17 mouse cellular contexts compared by ENCODE assay signal in the genomic region with DNA sequence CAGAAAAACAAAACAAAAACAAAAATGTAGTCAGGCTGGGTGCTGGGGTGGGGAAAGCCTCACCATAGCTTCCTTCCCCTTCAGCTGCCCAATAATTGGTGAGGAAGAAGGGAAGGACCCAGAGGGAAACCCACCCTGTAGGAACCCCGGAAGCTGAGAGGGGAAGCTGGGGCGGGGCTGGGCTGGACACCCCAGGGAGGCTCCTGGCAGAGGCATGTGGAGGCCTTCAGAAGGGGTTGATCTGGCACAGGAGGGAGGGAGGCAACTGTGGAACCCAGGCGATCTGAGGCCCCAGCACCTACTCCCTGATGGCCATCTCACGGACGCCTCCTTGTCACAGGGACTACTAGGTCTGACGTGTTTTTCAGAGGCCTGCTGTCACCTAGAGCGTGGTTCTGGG.
DNase-seq lines count a peak whose midpoint lies in the region; ATAC-seq lines count a peak whose summit lies in the region.
"Had no signal": no experiment of that assay in that cellular context is flagged by ENCODE, and none has a peak within 500 bp of the region (broad histone marks: within the 10 kb centered on the region; RNA-seq: fewer than 3 reads in every experiment).

No protein-coding gene starts in this region.

- no peak overlapping the region for H3K4me2 ChIP-seq in forebrain, embryonic 14.5 days (ENCODE audit: low read length)
- no peak overlapping the region for H3K4me2 ChIP-seq in forebrain, embryonic 16.5 days (ENCODE audit: low read length)
- H3K4me2 ChIP-seq in hindbrain, embryonic 13.5 days, result no peak overlapping the region
- no peak overlapping the region for H3K4me2 ChIP-seq in midbrain, embryonic 16.5 days (ENCODE audit: low read length)
- H3K4me2 ChIP-seq: heart, embryonic 13.5 days had no signal

- H3K9me3 ChIP-seq in forebrain, embryonic 14.5 days (replicated peaks; ENCODE audit: control insufficient read depth, low read length), result no peaks in the 10 kb centered on the region
- H3K9me3 ChIP-seq in forebrain, embryonic 16.5 days (ENCODE audit: control insufficient read depth, low read length), result no peaks in the 10 kb centered on the region
- no peaks in the 10 kb centered on the region for H3K9me3 ChIP-seq in embryonic facial prominence, embryonic 10.5 days
- H3K9me3 ChIP-seq in megakaryocyte, embryonic 14.5 days, result no peaks in the 10 kb centered on the region
- H3K9me3 ChIP-seq in hindbrain, embryonic 13.5 days, result no peaks in the 10 kb centered on the region
- H3K9me3 ChIP-seq in midbrain, embryonic 16.5 days (replicated peaks; ENCODE audit: control insufficient read depth, low read length, poor library complexity, severe bottlenecking), result no peaks in the 10 kb centered on the region
- H3K9me3 ChIP-seq: heart, embryonic 13.5 days had no signal

- H3K9ac ChIP-seq in forebrain, embryonic 14.5 days (ENCODE audit: low read length), result no peak overlapping the region
- H3K9ac ChIP-seq in forebrain, embryonic 16.5 days (replicated peaks; ENCODE audit: low read depth, low read length), result no peak overlapping the region
- H3K9ac ChIP-seq in hindbrain, embryonic 13.5 days, result no peak overlapping the region
- H3K9ac ChIP-seq in midbrain, embryonic 16.5 days (ENCODE audit: low read depth, low read length), result no peak overlapping the region
- H3K9ac ChIP-seq: heart, embryonic 13.5 days had no signal

- H3K4me3 ChIP-seq in forebrain, embryonic 14.5 days (ENCODE audit: low read depth, low read length), result no peak overlapping the region
- no peak overlapping the region for H3K4me3 ChIP-seq in forebrain, embryonic 16.5 days (replicated peaks; ENCODE audit: low read length)
- no peak overlapping the region for H3K4me3 ChIP-seq in embryonic facial prominence, embryonic 10.5 days
- peak overlapping the region; percentile 23 for H3K4me3 ChIP-seq in megakaryocyte, embryonic 14.5 days (replicated peaks)
- no peak overlapping the region for H3K4me3 ChIP-seq in hindbrain, embryonic 13.5 days
- no peak overlapping the region for H3K4me3 ChIP-seq in midbrain, embryonic 16.5 days (ENCODE audit: low read depth, low read length)
- H3K4me3 ChIP-seq: heart, embryonic 13.5 days had no signal

- no peak for DNase-seq in forebrain, embryonic 14.5 days (ENCODE audit: low spot score)
- DNase-seq in embryonic facial prominence, embryonic 10.5 days (ENCODE audit: low spot score), result no peak
- DNase-seq in Muller cell, postnatal 12 days (ENCODE audit: inconsistent ontology term), result no peak
- DNase-seq: adrenal gland, postnatal 10 days; cerebellum, adult 11-12 months; cerebellum, adult 9-10 months; cerebellum, postnatal 25 days; gastrocnemius, postnatal 10 days; heart, postnatal 36 days had no signal

- ATAC-seq in forebrain, embryonic 14.5 days, result 0 out of 2 replicates have a peak, but pooled peaks have one; percentile 18
- ATAC-seq in forebrain, embryonic 16.5 days, result no peak
- ATAC-seq in granulocyte monocyte progenitor cell, adult 5-6 weeks (replicated peaks; ENCODE audit: poor library complexity, severe bottlenecking), result peak; percentile 19; the same call in 1 of the 2 replicates
- no peak for ATAC-seq in hindbrain, embryonic 13.5 days (ENCODE audit: low FRiP score)
- ATAC-seq in midbrain, embryonic 16.5 days, result no peak
- ATAC-seq: hindbrain, embryonic 16.5 days; inflammation-experienced regulatory T-cells, adult 6 months had no signal

- WGBS in forebrain, embryonic 14.5 days, result 65% methylated on average over 7 of the region's 7 CpGs
- WGBS in forebrain, embryonic 16.5 days, result 70% methylated on average over 7 of the region's 7 CpGs
- WGBS in embryonic facial prominence, embryonic 10.5 days, result 80% methylated on average over 7 of the region's 7 CpGs
- 78% methylated on average over 7 of the region's 7 CpGs for WGBS in hindbrain, embryonic 13.5 days
- 90% methylated on average over 7 of the region's 7 CpGs for WGBS in midbrain, embryonic 16.5 days

- peaks cover 10% of the 10 kb centered on the region; the same call in 1 of the 2 replicates for H3K4me1 ChIP-seq in forebrain, embryonic 14.5 days (ENCODE audit: control insufficient read depth, insufficient read depth, low read length)
- H3K4me1 ChIP-seq in forebrain, embryonic 16.5 days (replicated peaks; ENCODE audit: control insufficient read depth, insufficient read depth, low read length), result peaks cover 9% of the 10 kb centered on the region
- peaks cover 78% of the 10 kb centered on the region for H3K4me1 ChIP-seq in embryonic facial prominence, embryonic 10.5 days
- H3K4me1 ChIP-seq in megakaryocyte, embryonic 14.5 days, result peaks cover 70% of the 10 kb centered on the region
- peaks cover 14% of the 10 kb centered on the region for H3K4me1 ChIP-seq in hindbrain, embryonic 13.5 days (replicated peaks)
- H3K4me1 ChIP-seq in midbrain, embryonic 16.5 days (ENCODE audit: control insufficient read depth, insufficient read depth, low read length), result no peaks in the 10 kb centered on the region

- no peaks in the 10 kb centered on the region for H3K27me3 ChIP-seq in forebrain, embryonic 14.5 days (replicated peaks; ENCODE audit: control insufficient read depth, insufficient read depth, low read length)
- H3K27me3 ChIP-seq in forebrain, embryonic 16.5 days (replicated peaks; ENCODE audit: control insufficient read depth, insufficient read depth, low read length), result no peaks in the 10 kb centered on the region
- H3K27me3 ChIP-seq in embryonic facial prominence, embryonic 10.5 days (replicated peaks; ENCODE audit: low read depth, poor library complexity, severe bottlenecking), result peaks cover 11% of the 10 kb centered on the region; the same call in 1 of the 2 replicates
- no peaks in the 10 kb centered on the region for H3K27me3 ChIP-seq in megakaryocyte, embryonic 14.5 days (replicated peaks)
- peaks cover 28% of the 10 kb centered on the region; the same call in 1 of the 2 replicates for H3K27me3 ChIP-seq in hindbrain, embryonic 13.5 days
- H3K27me3 ChIP-seq in midbrain, embryonic 16.5 days (ENCODE audit: control insufficient read depth, insufficient read depth, low read depth, low read length), result no peaks in the 10 kb centered on the region; the same call in none of the 2 replicates
- H3K27me3 ChIP-seq: heart, embryonic 13.5 days had no signal

- no peaks in the 10 kb centered on the region for H3K36me3 ChIP-seq in forebrain, embryonic 14.5 days (ENCODE audit: control insufficient read depth, insufficient read depth, low read length)
- no peaks in the 10 kb centered on the region for H3K36me3 ChIP-seq in forebrain, embryonic 16.5 days (ENCODE audit: control insufficient read depth, insufficient read depth)
- no peaks in the 10 kb centered on the region for H3K36me3 ChIP-seq in embryonic facial prominence, embryonic 10.5 days (replicated peaks)
- no peaks in the 10 kb centered on the region for H3K36me3 ChIP-seq in megakaryocyte, embryonic 14.5 days (replicated peaks; ENCODE audit: low read length)
- H3K36me3 ChIP-seq in hindbrain, embryonic 13.5 days, result no peaks in the 10 kb centered on the region
- H3K36me3 ChIP-seq in midbrain, embryonic 16.5 days (ENCODE audit: control insufficient read depth, insufficient read depth, low read length), result no peaks in the 10 kb centered on the region
- H3K36me3 ChIP-seq: heart, embryonic 13.5 days had no signal

- no peak overlapping the region for H3K27ac ChIP-seq in forebrain, embryonic 14.5 days (ENCODE audit: low read depth, low read length)
- no peak overlapping the region for H3K27ac ChIP-seq in forebrain, embryonic 16.5 days (ENCODE audit: low read length)
- H3K27ac ChIP-seq in embryonic facial prominence, embryonic 10.5 days (replicated peaks), result 0 out of 2 replicates have a peak overlapping the region, but pooled peaks have one; percentile 21
- H3K27ac ChIP-seq in hindbrain, embryonic 13.5 days, result no peak overlapping the region
- H3K27ac ChIP-seq in midbrain, embryonic 16.5 days (ENCODE audit: low read length), result no peak overlapping the region
- H3K27ac ChIP-seq: heart, embryonic 13.5 days had no signal

Comparison
In these comparisons a context has a peak if more than half of its experiments do, and no peak if none do; other contexts are left out.
1. ATAC-seq: peak in forebrain, embryonic 14.5 days (single experiment) and granulocyte monocyte progenitor cell, adult 5-6 weeks (single experiment); none in forebrain, embryonic 16.5 days (single experiment), hindbrain, embryonic 13.5 days (single experiment) and midbrain, embryonic 16.5 days (single experiment).